In the genomic region with DNA sequence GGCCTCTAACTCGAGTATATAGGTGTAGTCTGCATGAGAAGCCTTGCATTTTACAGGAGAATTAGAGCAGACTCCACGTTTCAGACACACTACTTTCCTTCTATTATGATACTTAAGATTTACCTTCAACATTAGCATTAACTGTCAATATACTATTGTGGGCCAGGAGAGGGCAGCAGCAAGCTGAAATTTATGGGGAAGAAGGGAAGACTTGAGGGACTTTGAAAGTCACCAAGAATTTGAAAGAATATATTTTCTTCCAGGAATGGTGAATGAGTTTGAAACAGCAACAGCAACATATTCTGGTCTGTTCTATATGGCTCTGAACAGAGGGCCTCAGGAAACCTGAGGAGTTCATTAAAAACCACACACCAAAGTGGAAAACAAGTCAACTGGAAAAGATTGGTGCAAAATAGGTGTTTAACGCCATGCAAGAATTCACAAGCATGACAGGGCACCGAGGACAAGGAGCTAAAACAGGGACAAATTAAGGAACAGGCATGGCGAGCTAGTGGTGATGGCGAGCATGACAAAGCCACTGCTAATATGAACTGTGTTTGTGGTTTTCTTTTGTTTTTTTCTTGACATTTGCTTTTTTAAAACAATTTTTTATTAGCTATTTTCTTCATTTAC, we compare ENCODE assay signal across 9 mouse cellular contexts.
A peak's percentile ranks its signal among the peaks of the same experiment; 100 is the strongest.
DNase-seq lines count a peak whose midpoint lies in the region; ATAC-seq and TF ChIP-seq lines count a peak whose summit lies in the region.
"Had no signal": no experiment of that assay in that cellular context is flagged by ENCODE, and none has a peak within 500 bp of the region (broad histone marks: within the 10 kb centered on the region; RNA-seq: fewer than 3 reads in every experiment).

No protein-coding gene starts in this region.

- no peak for TF ChIP-seq EP300 in lung, postnatal 0 days (IDR thresholded peaks at IDR 0.05)

- no peaks in the 10 kb centered on the region for H3K36me3 ChIP-seq in lung, postnatal 0 days (ENCODE audit: insufficient read depth, low read length)
- no peaks in the 10 kb centered on the region for H3K36me3 ChIP-seq in forebrain, embryonic 16.5 days (ENCODE audit: control insufficient read depth, insufficient read depth)
- H3K36me3 ChIP-seq: limb, embryonic 13.5 days had no signal

- DNase-seq in cerebellum, adult 18-20 months: peak; percentile 10 to 17
- DNase-seq in cerebellum, adult 9-10 months: no peak
- peak; percentile 48 for DNase-seq in lung, postnatal 0 days (ENCODE audit: low spot score)
- DNase-seq in lung, postnatal 10 days: no peak
- peak; percentile 61 for DNase-seq in left cerebral cortex, postnatal 4 days
- DNase-seq in T-cell, adult 2 months (ENCODE audit: low spot score): no peak
- DNase-seq in lung, postnatal 4 days: no peak

- intact Hi-C loops in left cerebral cortex, postnatal 4 days (cut with DNase I): loop anchor here (2.0 to 5.0 kb wide), 2 partner anchors 1432 to 1702 kb away; no protein-coding TSS in a partner anchor

- no peak overlapping the region for H3K9ac ChIP-seq in lung, postnatal 0 days (replicated peaks; ENCODE audit: low read depth)
- no peak overlapping the region for H3K9ac ChIP-seq in forebrain, embryonic 16.5 days (replicated peaks; ENCODE audit: low read depth, low read length)
- H3K9ac ChIP-seq: limb, embryonic 13.5 days had no signal

- H3K27ac ChIP-seq in lung, postnatal 0 days (ENCODE audit: low read length): no peak overlapping the region
- H3K27ac ChIP-seq in forebrain, embryonic 16.5 days (ENCODE audit: low read length): no peak overlapping the region
- H3K27ac ChIP-seq: limb, embryonic 13.5 days had no signal

- peak; percentile 53 for TF ChIP-seq CTCF in lung, postnatal 0 days (IDR thresholded peaks at IDR 0.05)

- WGBS in lung, postnatal 0 days: 46% methylated on average over 6 of the region's 6 CpGs
- WGBS in forebrain, embryonic 16.5 days: 13% methylated on average over 6 of the region's 6 CpGs

- H3K4me1 ChIP-seq in lung, postnatal 0 days (ENCODE audit: insufficient read depth, low read depth, low read length): no peaks in the 10 kb centered on the region
- H3K4me1 ChIP-seq in forebrain, embryonic 16.5 days (replicated peaks; ENCODE audit: control insufficient read depth, insufficient read depth, low read length): no peaks in the 10 kb centered on the region; the same call in 1 of the 2 replicates
- H3K4me1 ChIP-seq: limb, embryonic 13.5 days had no signal

- no peak for ATAC-seq in lung, postnatal 0 days
- ATAC-seq in forebrain, embryonic 16.5 days: peak; percentile 45; the same call in 1 of the 2 replicates

- H3K4me3 ChIP-seq in lung, postnatal 0 days (ENCODE audit: low read depth, low read length): no peak overlapping the region
- no peak overlapping the region for H3K4me3 ChIP-seq in forebrain, embryonic 16.5 days (replicated peaks; ENCODE audit: low read length)
- H3K4me3 ChIP-seq: limb, embryonic 13.5 days had no signal

- H3K9me3 ChIP-seq in lung, postnatal 0 days (ENCODE audit: low read length): no peaks in the 10 kb centered on the region
- no peaks in the 10 kb centered on the region for H3K9me3 ChIP-seq in forebrain, embryonic 16.5 days (ENCODE audit: control insufficient read depth, low read length)
- H3K9me3 ChIP-seq: limb, embryonic 13.5 days had no signal

- H3K4me2 ChIP-seq in lung, postnatal 0 days (replicated peaks; ENCODE audit: low read depth, low read length): no peak overlapping the region
- H3K4me2 ChIP-seq in forebrain, embryonic 16.5 days (ENCODE audit: low read length): no peak overlapping the region
- H3K4me2 ChIP-seq: limb, embryonic 13.5 days had no signal

- no peaks in the 10 kb centered on the region for H3K27me3 ChIP-seq in lung, postnatal 0 days (replicated peaks; ENCODE audit: insufficient read depth, low read length)
- H3K27me3 ChIP-seq in forebrain, embryonic 16.5 days (replicated peaks; ENCODE audit: control insufficient read depth, insufficient read depth, low read length): no peaks in the 10 kb centered on the region
- H3K27me3 ChIP-seq: limb, embryonic 13.5 days had no signal

Comparison
In these comparisons a context has a peak if more than half of its experiments do, and no peak if none do; other contexts are left out.
1. DNase-seq: peak in cerebellum, adult 18-20 months (2 of 2), lung, postnatal 0 days (single experiment) and left cerebral cortex, postnatal 4 days (single experiment); none in cerebellum, adult 9-10 months (single experiment), lung, postnatal 10 days (single experiment), T-cell, adult 2 months (single experiment) and lung, postnatal 4 days (0 of 2).